Mouse (Mus musculus): ENCODE data around the gene Ppil6. TPM values are rescaled to one million over a fixed set of nuclear protein-coding genes. Genes with fewer than 3 reads are reported as not detected.
A peak's percentile ranks its signal among the peaks of the same experiment; 100 is the strongest.
"Not testable (repeated sequence)": the region's sequence is repeated elsewhere in the genome, so short reads cannot be mapped to it uniquely, and the experiment has no call there.

The Ppil6 gene
- polyA plus RNA-seq, 1 experiment from 2014 or later: 0.84 TPM

DNA sequence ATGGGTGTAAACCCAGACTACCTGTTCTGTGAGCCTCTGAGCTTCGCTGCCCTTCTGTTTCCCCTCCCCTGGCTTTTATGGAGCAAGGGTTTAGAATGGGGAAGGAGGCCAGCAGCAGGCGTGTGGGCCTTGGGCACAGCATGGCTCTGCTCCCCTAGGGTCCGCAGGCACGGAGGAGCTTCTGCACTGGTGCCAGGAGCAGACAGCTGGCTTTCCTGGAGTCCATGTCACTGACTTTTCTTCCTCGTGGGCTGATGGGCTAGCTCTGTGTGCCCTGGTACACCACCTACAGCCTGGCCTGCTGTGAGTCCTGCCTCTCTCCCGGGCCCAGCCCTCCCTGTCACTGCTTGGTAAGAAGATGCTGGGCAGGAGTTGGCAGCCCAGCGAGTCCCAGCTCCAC is 7.8 kb upstream of the Ppil6 start:
- ATAC-seq (ENCODE audit: low FRiP score, low read depth): no peak
- no peak overlapping the region for H3K4me2 ChIP-seq (replicated peaks)

DNA sequence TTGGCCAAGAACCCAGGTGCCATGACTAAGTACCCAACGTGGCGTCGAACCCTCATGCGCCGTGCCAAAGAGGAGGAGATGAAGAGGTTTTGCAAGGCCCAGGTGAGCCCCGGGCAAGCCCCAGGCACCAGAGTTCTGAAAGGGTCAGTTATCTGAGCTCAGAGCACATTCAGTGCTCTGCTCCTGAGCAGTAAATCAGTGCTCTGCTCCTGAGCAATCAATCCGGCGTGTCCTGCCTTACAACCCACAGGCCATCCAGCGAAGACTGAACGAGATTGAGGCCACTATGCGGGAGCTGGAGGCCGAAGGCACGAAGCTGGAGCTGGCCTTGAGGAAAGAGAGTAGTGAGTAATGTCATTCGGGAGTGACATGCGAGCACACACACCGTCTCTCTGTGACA is 4.5 kb upstream of the Ppil6 start:
- no peak overlapping the region for H3K27ac ChIP-seq
- peaks cover 22% of the 10 kb centered on the region for H3K4me1 ChIP-seq
- H3K36me3 ChIP-seq: peaks cover 77% of the 10 kb centered on the region
- no peak overlapping the region for H3K9ac ChIP-seq
- no peaks in the 10 kb centered on the region for H3K27me3 ChIP-seq
- H3K9me3 ChIP-seq: no peaks in the 10 kb centered on the region
- H3K4me3 ChIP-seq: no peak overlapping the region
- ATAC-seq (ENCODE audit: low FRiP score, low read depth): no peak
- no peak overlapping the region for H3K4me2 ChIP-seq (replicated peaks)
- WGBS: 92% methylated on average over 16 of the region's 16 CpGs

More for the DNA sequence above, 7.8 kb upstream of the Ppil6 start:
- peaks cover 95% of the 10 kb centered on the region for H3K36me3 ChIP-seq
- H3K4me3 ChIP-seq: no peak overlapping the region
- no peaks in the 10 kb centered on the region for H3K9me3 ChIP-seq
- 76% methylated on average over 7 of the region's 7 CpGs for WGBS
- peaks cover 12% of the 10 kb centered on the region for H3K4me1 ChIP-seq
- no peak overlapping the region for H3K27ac ChIP-seq
- no peak overlapping the region for H3K9ac ChIP-seq
- H3K27me3 ChIP-seq: no peaks in the 10 kb centered on the region

DNA sequence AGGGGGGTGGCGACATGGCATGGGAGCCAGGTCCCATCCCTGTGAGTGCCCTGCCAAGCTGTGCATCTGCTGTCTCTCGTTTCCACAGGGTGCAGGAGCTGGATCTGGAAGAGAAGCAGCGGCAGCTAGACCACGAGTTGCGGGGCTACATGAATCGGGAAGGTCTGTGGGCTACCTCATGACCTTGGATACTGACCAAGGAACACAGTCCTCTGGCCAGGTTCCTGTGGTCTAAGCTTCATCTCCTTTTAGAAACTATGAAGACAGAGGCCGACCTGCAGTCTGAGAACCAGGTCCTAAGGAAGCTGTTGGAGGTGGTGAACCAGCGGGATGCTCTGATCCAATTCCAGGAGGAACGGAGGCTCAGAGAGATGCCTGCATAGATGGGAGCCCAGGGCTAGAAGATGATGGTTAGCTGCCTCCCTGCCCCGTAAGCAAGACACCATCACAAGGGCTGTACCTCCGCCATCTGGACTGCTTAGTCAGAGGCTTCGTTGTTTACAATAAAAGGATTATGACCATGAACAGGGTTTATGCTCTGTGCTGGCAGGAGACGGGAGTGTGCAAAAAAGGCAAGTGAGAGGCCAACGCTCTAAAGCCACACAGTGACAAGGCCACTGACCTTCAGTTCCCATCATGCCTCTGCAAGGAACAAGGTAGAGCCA is 3.6 kb upstream of the Ppil6 start:
- H3K27me3 ChIP-seq: no peaks in the 10 kb centered on the region
- no peak overlapping the region for H3K9ac ChIP-seq
- no peak overlapping the region for H3K4me3 ChIP-seq
- H3K27ac ChIP-seq: no peak overlapping the region
- H3K4me1 ChIP-seq: peaks cover 22% of the 10 kb centered on the region
- 89% methylated on average over 14 of the region's 14 CpGs for WGBS
- H3K36me3 ChIP-seq: peaks cover 69% of the 10 kb centered on the region
- no peaks in the 10 kb centered on the region for H3K9me3 ChIP-seq
- H3K4me2 ChIP-seq (replicated peaks): no peak overlapping the region
- no peak for ATAC-seq (ENCODE audit: low FRiP score, low read depth)

DNA sequence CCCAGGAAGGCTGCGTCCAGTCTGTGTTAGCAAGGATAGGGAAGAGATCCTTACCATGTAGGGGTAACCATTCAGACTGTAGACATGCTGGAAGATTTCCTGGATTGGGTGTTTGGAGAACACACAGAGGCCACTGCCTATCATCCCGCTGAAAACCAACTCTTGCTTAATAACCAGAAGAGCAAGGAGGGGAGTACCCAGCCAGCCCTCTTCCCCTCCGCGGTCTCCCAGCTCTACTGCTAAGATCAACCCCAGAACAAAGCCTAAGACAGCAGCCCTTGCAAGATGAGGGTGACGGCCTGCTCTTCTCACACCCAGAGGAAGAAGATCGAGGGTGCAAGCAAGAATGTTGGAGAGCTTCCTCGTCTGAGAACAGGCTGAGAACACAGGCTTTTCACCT is 1.4 kb upstream of the Ppil6 start:
- H3K9me3 ChIP-seq: no peaks in the 10 kb centered on the region
- peaks cover 46% of the 10 kb centered on the region for H3K36me3 ChIP-seq
- ATAC-seq (ENCODE audit: low FRiP score, low read depth): no peak
- no peaks in the 10 kb centered on the region for H3K27me3 ChIP-seq
- H3K27ac ChIP-seq: no peak overlapping the region
- peak overlapping the region; percentile 66 for H3K4me3 ChIP-seq
- WGBS: 51% methylated on average over 7 of the region's 7 CpGs
- H3K9ac ChIP-seq: peak overlapping the region; percentile 80
- H3K4me2 ChIP-seq (replicated peaks): peak overlapping the region; percentile 99
- H3K4me1 ChIP-seq: peaks cover 22% of the 10 kb centered on the region

DNA sequence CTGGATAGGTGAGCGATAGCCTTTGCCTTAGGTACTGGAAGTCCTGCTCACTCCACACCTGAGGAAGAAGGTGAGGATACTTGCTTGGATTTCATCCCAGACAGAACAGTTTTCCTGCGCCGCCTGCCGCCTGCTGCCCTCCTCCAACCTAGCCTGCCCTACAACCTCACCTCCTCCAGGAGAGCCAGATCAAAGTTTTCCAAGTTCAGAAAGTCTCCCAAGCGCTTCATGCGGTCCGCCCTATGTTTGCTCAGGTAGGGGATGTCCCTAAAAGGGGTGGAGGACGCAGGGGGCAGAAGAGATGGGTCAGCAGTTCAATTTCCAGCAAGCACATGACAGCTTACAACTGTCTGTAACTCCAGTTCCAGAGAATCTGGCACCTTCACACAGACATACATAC is 945 bp upstream of the Ppil6 start:
- ATAC-seq (ENCODE audit: low FRiP score, low read depth): no peak
- peak overlapping the region; percentile 66 for H3K4me3 ChIP-seq
- H3K36me3 ChIP-seq: peaks cover 42% of the 10 kb centered on the region
- peaks cover 22% of the 10 kb centered on the region for H3K4me1 ChIP-seq
- 27% methylated on average over 8 of the region's 8 CpGs for WGBS
- no peaks in the 10 kb centered on the region for H3K9me3 ChIP-seq
- H3K27me3 ChIP-seq: no peaks in the 10 kb centered on the region
- peak overlapping the region; percentile 80 for H3K9ac ChIP-seq
- peak overlapping the region; percentile 99 for H3K4me2 ChIP-seq (replicated peaks)
- H3K27ac ChIP-seq: no peak overlapping the region

DNA sequence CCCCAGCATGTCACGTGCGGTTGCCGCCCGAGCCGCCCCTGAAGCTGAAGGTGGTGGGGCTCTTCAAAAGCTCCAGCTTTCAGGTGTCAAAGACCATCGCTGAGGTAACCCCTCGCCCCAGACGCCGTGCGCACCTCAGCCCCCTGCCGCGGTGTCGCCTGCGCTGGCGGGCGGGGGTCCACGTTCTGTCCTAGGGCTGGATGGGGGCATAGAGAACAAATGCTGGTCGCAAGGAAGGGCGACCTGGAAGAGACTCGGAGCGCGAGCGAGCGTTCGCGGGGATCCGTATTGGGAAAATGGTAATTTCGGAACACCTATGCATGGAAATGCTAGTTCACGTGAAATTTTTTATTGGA is 257 bp downstream of the Ppil6 start:
- H3K36me3 ChIP-seq: peaks cover 30% of the 10 kb centered on the region
- no peak overlapping the region for H3K27ac ChIP-seq
- H3K9me3 ChIP-seq: no peaks in the 10 kb centered on the region
- under 1% methylated on average over 29 of the region's 29 CpGs for WGBS
- peak; percentile 74 for ATAC-seq (ENCODE audit: low FRiP score, low read depth)
- H3K9ac ChIP-seq: peak overlapping the region; percentile 80
- no peaks in the 10 kb centered on the region for H3K27me3 ChIP-seq
- H3K4me2 ChIP-seq (replicated peaks): peak overlapping the region; percentile 99
- H3K4me3 ChIP-seq: peak overlapping the region; percentile 66
- peaks cover 22% of the 10 kb centered on the region for H3K4me1 ChIP-seq

DNA sequence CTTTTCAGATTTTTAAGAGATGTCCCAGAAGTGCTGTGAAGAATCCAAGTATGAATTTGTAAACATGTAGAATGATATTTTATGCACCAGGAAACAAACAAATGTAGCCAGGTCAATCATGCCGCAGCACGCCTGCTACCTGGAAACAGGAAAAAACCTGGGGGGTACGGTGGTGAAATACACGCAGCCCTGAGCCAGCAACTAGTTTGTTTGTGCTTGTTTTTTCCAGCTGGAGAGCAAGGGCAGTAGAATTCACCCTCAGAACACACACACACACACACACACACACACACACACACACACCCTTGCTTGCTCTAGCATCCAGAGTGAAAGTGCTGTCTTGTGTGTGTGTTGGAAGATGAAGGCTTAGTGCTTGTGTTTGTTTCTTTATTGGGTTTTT is 872 bp downstream of the Ppil6 start:
- Histone ChIP-seq H3K27me3 (no peaks in the 10 kb centered on the region), H3K4me3 (no peak overlapping the region), H3K36me3 (peaks cover 24% of the 10 kb centered on the region), H3K9me3 (no peaks in the 10 kb centered on the region), H3K27ac (no peak overlapping the region), H3K4me2 (replicated peaks) (peak overlapping the region; percentile 99), H3K9ac (no peak overlapping the region), H3K4me1 (peaks cover 22% of the 10 kb centered on the region)
- ATAC-seq (ENCODE audit: low FRiP score, low read depth): no peak
- 44% methylated on average over 4 of the region's 4 CpGs for WGBS

DNA sequence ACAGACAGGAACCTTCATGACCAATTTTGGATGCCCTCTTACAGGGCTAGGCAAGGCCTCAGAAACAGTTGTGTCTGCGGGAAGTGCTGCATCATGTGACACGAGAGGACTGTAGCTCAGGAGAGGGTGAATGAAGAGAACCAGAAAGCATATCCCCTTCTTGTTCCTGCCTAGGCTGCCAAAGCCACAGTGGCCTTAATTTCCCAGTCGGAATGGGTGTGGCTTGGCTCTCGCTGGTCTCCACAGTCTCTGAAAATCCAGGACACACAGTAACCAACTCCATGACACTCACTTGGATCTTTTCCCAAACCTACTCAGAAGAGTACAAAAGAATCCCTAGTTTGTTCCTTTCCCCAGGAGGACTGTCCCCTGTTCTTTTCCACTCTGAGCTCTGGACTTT is 10.7 kb downstream of the Ppil6 start:
- no peaks in the 10 kb centered on the region for H3K9me3 ChIP-seq
- WGBS: 52% methylated on average over 4 of the region's 4 CpGs
- H3K4me2 ChIP-seq (replicated peaks): no peak overlapping the region
- no peak overlapping the region for H3K4me3 ChIP-seq
- no peak overlapping the region for H3K9ac ChIP-seq
- no peaks in the 10 kb centered on the region for H3K4me1 ChIP-seq
- no peak overlapping the region for H3K27ac ChIP-seq
- H3K27me3 ChIP-seq: no peaks in the 10 kb centered on the region
- H3K36me3 ChIP-seq: no peaks in the 10 kb centered on the region
- no peak for ATAC-seq (ENCODE audit: low FRiP score, low read depth)

DNA sequence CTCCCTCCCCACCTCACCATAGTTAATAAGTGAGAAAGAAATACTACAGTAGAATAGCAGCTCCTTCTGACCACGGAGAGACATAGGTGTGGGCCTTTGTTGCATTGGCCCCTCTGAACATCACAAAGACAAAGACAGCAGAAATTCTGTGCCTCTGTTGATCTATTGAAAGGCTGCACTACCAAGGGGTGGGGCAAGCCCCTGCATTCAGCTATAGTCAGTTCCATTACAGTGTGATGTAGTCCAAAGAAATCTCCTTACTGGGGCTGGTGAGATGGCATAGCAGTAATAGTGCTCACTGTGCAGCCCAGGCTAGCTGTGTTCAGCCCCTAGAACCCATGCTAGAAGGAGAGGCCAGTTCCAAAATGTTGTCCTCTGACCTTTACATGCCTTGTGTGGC is 14.8 kb downstream of the Ppil6 start:
- Histone ChIP-seq H3K4me3 (no peak overlapping the region), H3K27ac (no peak overlapping the region), H3K9ac (no peak overlapping the region), H3K4me1 (no peaks in the 10 kb centered on the region), H3K36me3 (no peaks in the 10 kb centered on the region), H3K27me3 (no peaks in the 10 kb centered on the region), H3K4me2 (replicated peaks) (no peak overlapping the region), H3K9me3 (no peaks in the 10 kb centered on the region)
- ATAC-seq (ENCODE audit: low FRiP score, low read depth): no peak
- 83% methylated on average over 1 of the region's 1 CpGs for WGBS

DNA sequence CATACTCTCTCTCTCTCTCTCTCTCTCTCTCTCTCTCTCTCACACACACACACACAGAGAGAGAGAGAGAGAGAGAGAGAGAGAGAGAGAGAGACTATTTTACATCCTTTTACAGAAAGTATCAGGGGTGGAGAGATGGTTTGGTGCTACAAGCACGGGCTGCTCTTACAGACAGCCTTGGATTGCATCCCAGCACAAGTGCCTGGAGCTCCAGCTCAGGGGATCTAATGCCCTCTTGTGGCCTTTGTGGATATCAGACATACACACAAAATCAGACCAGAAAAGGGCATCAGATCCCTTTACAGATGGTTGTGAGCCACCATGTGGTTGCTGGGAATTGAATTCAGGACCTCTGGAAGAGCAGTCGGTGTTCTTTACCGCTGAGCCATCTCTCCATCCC is 15.2 kb downstream of the Ppil6 start:
- not testable (repeated sequence) for H3K4me1 ChIP-seq; H3K4me2 ChIP-seq (replicated peaks); H3K9ac ChIP-seq; ATAC-seq (ENCODE audit: low FRiP score, low read depth); H3K4me3 ChIP-seq; H3K27me3 ChIP-seq; H3K36me3 ChIP-seq; H3K27ac ChIP-seq; H3K9me3 ChIP-seq
- 2% methylated on average over 3 of the region's 3 CpGs for WGBS

DNA sequence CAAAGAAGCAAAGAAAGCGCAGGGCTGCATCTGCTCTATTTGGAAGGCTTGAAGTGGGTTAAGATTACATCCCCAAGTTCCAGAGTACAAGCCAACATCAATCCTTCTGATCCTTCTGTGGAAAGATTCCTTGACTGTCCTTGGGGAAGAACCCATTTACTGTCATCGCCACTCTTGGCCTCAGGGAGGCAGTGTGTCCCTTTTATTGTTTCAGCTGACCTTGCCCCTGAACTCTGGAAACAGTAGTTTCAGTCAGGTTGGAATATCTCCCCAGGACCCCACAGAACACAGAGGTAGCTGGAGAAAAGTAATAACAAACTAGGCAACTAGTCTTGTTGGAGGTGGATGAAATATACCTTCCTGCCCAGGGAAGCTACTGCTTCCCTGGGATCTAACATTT is 18.9 kb downstream of the Ppil6 start:
- Histone ChIP-seq H3K4me2 (replicated peaks) (no peak overlapping the region), H3K4me3 (no peak overlapping the region), H3K27ac (no peak overlapping the region), H3K4me1 (no peaks in the 10 kb centered on the region), H3K9me3 (no peaks in the 10 kb centered on the region), H3K36me3 (no peaks in the 10 kb centered on the region), H3K27me3 (no peaks in the 10 kb centered on the region), H3K9ac (no peak overlapping the region)
- ATAC-seq (ENCODE audit: low FRiP score, low read depth): no peak
- 36% methylated on average over 2 of the region's 2 CpGs for WGBS

DNA sequence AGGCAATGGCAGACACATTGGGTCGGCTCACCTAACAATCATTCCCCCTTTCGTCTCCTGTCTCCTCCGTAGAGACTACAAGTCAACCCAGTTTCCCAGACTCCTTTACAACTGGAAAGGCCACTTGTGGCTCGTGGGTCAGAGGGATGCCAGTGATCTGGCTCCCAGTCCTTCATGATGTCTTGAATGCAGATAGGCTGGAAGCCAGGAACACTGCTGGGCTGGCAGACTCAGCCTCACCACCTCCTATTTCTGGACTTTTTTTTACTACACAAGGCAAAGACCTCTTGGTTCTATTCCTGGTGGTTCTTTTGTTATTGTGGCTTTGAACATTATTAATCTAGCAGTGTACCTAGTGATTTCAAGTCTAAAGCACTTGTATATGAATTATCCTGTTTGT is 24.1 kb downstream of the Ppil6 start:
- Histone ChIP-seq H3K4me3 (no peak overlapping the region), H3K9ac (no peak overlapping the region), H3K4me1 (no peaks in the 10 kb centered on the region), H3K27me3 (no peaks in the 10 kb centered on the region), H3K27ac (no peak overlapping the region), H3K4me2 (replicated peaks) (no peak overlapping the region), H3K36me3 (no peaks in the 10 kb centered on the region), H3K9me3 (no peaks in the 10 kb centered on the region)
- 72% methylated on average over 4 of the region's 4 CpGs for WGBS
- no peak for ATAC-seq (ENCODE audit: low FRiP score, low read depth)

DNA sequence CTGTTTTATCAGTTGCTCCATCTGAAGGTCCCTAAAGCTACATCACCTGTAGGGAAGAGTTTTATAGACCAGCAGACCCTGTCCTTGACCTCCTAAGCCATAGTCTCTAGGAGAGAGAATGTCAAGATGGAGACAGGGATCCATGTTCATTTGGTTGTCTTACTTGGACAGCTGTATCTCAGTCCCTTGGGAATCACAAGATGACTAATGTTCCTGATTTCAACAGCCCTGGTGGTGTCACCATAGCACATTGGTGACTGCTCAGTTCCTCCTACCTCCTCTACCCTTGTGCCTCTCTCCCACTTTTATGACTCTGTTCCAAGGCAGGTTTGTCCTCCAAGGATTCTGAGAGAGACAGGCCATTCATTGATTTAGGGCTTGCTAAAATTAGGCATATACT is 24.7 kb downstream of the Ppil6 start:
- no peaks in the 10 kb centered on the region for H3K27me3 ChIP-seq
- no peak overlapping the region for H3K4me3 ChIP-seq
- H3K9me3 ChIP-seq: no peaks in the 10 kb centered on the region
- H3K4me2 ChIP-seq (replicated peaks): no peak overlapping the region
- no peak overlapping the region for H3K27ac ChIP-seq
- ATAC-seq (ENCODE audit: low FRiP score, low read depth): no peak
- H3K4me1 ChIP-seq: no peaks in the 10 kb centered on the region
- H3K36me3 ChIP-seq: no peaks in the 10 kb centered on the region
- H3K9ac ChIP-seq: no peak overlapping the region
